Mouse (Mus musculus) thymus, postnatal 25 days (tissue): ENCODE results near the gene Olfr464.

Experiments used
- DNase-seq: peaks from one replicate; pipeline ENCODE4 v3.0.0; 2022

The Olfr464 gene

GRCm38 (mm10) chr11:87920966-87921365, at the start of gene Olfr464:
Gene Olfr464 (minus strand): TSS chr11:87920967.
- peak; percentile 30 for DNase-seq

GRCm38 (mm10) chr11:87968356-87969122, 47.8 kb upstream of the Olfr464 start:
- DNase-seq, result peak; percentile 18

- peak; percentile 90 for DNase-seq
Observed at GRCm38 (mm10) chr11:87967692-87968289, 47.0 kb upstream of the Olfr464 start.

GRCm38 (mm10) chr11:87966214-87966613, 45.4 kb upstream of the Olfr464 start:
- no peak for DNase-seq

- DNase-seq, result no peak
Observed at GRCm38 (mm10) chr11:87965293-87965692, 44.5 kb upstream of the Olfr464 start.

GRCm38 (mm10) chr11:87957066-87957465, 36.3 kb upstream of the Olfr464 start:
- no peak for DNase-seq

GRCm38 (mm10) chr11:87955144-87955543, 34.4 kb upstream of the Olfr464 start:
- no peak for DNase-seq

GRCm38 (mm10) chr11:87949990-87950389, 29.2 kb upstream of the Olfr464 start:
- DNase-seq, result no peak

- DNase-seq, result no peak
Observed at GRCm38 (mm10) chr11:87935467-87935866, 14.7 kb upstream of the Olfr464 start.

GRCm38 (mm10) chr11:87933731-87934130, 13.0 kb upstream of the Olfr464 start:
- no peak for DNase-seq

- DNase-seq, result no peak
Observed at GRCm38 (mm10) chr11:87930348-87930747, 9.6 kb upstream of the Olfr464 start.

GRCm38 (mm10) chr11:87920301-87920700, 466 bp downstream of the Olfr464 start:
- DNase-seq, result no peak

- no peak for DNase-seq
Observed at GRCm38 (mm10) chr11:87916005-87916404, 4.8 kb downstream of the Olfr464 start.

GRCm38 (mm10) chr11:87904331-87904730, 16.4 kb downstream of the Olfr464 start:
- no peak for DNase-seq

- no peak for DNase-seq
Observed at GRCm38 (mm10) chr11:87897287-87897686, 23.5 kb downstream of the Olfr464 start, which contains the start of gene Olfr463. Gene Olfr463 (minus strand): TSS chr11:87897387.

GRCm38 (mm10) chr11:87892168-87892567, 28.6 kb downstream of the Olfr464 start, which contains the start of gene Olfr462:
Gene Olfr462 (minus strand): TSS chr11:87892268.
- no peak for DNase-seq

GRCm38 (mm10) chr11:87884856-87885255, 35.9 kb downstream of the Olfr464 start:
- no peak for DNase-seq

- DNase-seq, result peak; percentile 3
Observed at GRCm38 (mm10) chr11:87883493-87883892, 37.3 kb downstream of the Olfr464 start.

GRCm38 (mm10) chr11:87881714-87882113, 39.1 kb downstream of the Olfr464 start:
- DNase-seq, result no peak

GRCm38 (mm10) chr11:87879826-87880225, 40.9 kb downstream of the Olfr464 start:
- DNase-seq, result no peak

GRCm38 (mm10) chr11:87875436-87875835, 45.3 kb downstream of the Olfr464 start, which contains the start of gene Epx:
Gene Epx (minus strand): TSS chr11:87875536.
- no peak for DNase-seq

- no peak for DNase-seq
Observed at GRCm38 (mm10) chr11:87871766-87872165, 49.0 kb downstream of the Olfr464 start.

- DNase-seq, result no peak
Observed at GRCm38 (mm10) chr11:87870096-87870495, 50.7 kb downstream of the Olfr464 start.

- DNase-seq, result peak; percentile 19
Observed at GRCm38 (mm10) chr11:87866891-87867290, 53.9 kb downstream of the Olfr464 start.
